Mouse (Mus musculus) intestine, postnatal 0 days (tissue): Measurements from ENCODE around the gene Cenpx. TPM values are rescaled to one million over a fixed set of nuclear protein-coding genes. Genes with fewer than 3 reads are reported as not detected.
A peak's percentile ranks its signal among the peaks of the same experiment; 100 is the strongest.
"Not testable (repeated sequence)": the region's sequence is repeated elsewhere in the genome, so short reads cannot be mapped to it uniquely, and the experiment has no call there.

Experiments
- ATAC-seq: fragments of 200-750 bp; cut with Nextera tagmentation; 2 replicates; pipeline ENCODE4 v1.8.0; 2017; ENCODE audit warnings: mild to moderate bottlenecking, moderate TSS enrichment, moderate library complexity
- H3K27ac ChIP-seq: fragments of 300-500 bp; sonication (generic); 2 replicates; pipeline ENCODE4 v1.5.1; 2014; ENCODE audit warnings: mild to moderate bottlenecking, low read depth, low read length, moderate library complexity
- H3K27me3 ChIP-seq: fragments of 300-500 bp; sonication (generic); replicated peaks from 2 replicates; pipeline ENCODE4 v1.6.1; 2014; ENCODE audit warnings: low read length, mixed read lengths; ENCODE audit not compliant: control insufficient read depth, insufficient read depth
- H3K36me3 ChIP-seq: fragments of 300-500 bp; sonication (generic); 2 replicates; pipeline ENCODE4 v1.6.1; 2014; ENCODE audit warnings: mild to moderate bottlenecking, moderate library complexity; ENCODE audit not compliant: control insufficient read depth, insufficient read depth
- H3K4me1 ChIP-seq: fragments of 300-500 bp; sonication (generic); replicated peaks from 2 replicates; pipeline ENCODE4 v1.6.1; 2014; ENCODE audit warnings: antibody characterized with exemption, low read length, mixed read lengths; ENCODE audit not compliant: control insufficient read depth, insufficient read depth
- H3K4me2 ChIP-seq: fragments of 300-500 bp; sonication (generic); replicated peaks from 2 replicates; pipeline ENCODE4 v1.6.1; 2014; ENCODE audit warnings: low read depth, mild to moderate bottlenecking, moderate library complexity
- H3K4me3 ChIP-seq: fragments of 300-500 bp; sonication (generic); 2 replicates; pipeline ENCODE4 v1.5.1; 2014; ENCODE audit warnings: low read depth, low read length
- H3K9ac ChIP-seq: fragments of 300-500 bp; sonication (generic); 2 replicates; pipeline ENCODE4 v1.6.1; 2014; ENCODE audit warnings: mild to moderate bottlenecking, low read depth, low read length
- H3K9me3 ChIP-seq: fragments of 300-500 bp; sonication (generic); 2 replicates; pipeline ENCODE4 v1.6.1; 2016; ENCODE audit warnings: mixed run types; ENCODE audit not compliant: control insufficient read depth
- CTCF ChIP-seq: sonication (generic); IDR thresholded peaks from 2 replicates; pipeline ENCODE4 v1.5.1; 2016; ENCODE audit warnings: low read depth, mild to moderate bottlenecking, control low read depth, antibody characterized with exemption, moderate library complexity
- WGBS: fragments of 180-500 bp; shearing (Covaris S2); extraction: QIAGEN DNeasy Blood & Tissue Kit; methylation state at CpG from one replicate; pipeline ENCODE4 v1.1.7; 2014; 5-methylcytosine and 5-hydroxymethylcytosine counted together
- polyA plus RNA-seq: library from polyadenylated mRNA; unstranded; fragments of >200 nt; fragmentation: Nextera tagmentation; extraction: Ambion mirVana; gene quantifications from 2 replicates; pipeline ENCODE4 v1.2.1, GENCODE M21; 2015

The Cenpx gene
- 127 and 131 TPM in 2 replicates for polyA plus RNA-seq

- peak; percentile 91 for ATAC-seq
- Histone ChIP-seq H3K4me3 (peak within 1 kb of the TSS; percentile 56), H3K9ac (peak within 1 kb of the TSS; percentile 61), H3K4me1 (peaks cover 7% of the 10 kb centered on the region), H3K27me3 (no peaks in the 10 kb centered on the region), H3K9me3 (no peaks in the 10 kb centered on the region), H3K4me2 (peak within 1 kb of the TSS; percentile 96), H3K36me3 (peaks cover 49% of the 10 kb centered on the region), H3K27ac (peak within 1 kb of the TSS; percentile 64)
- under 1% methylated on average over 53 of the region's 53 CpGs for WGBS
- TF ChIP-seq CTCF: no peak
Observed at GRCm38 (mm10) chr11:120713580-120714518, at the start of gene Cenpx, which contains the start of gene Lrrc45. Gene Cenpx (minus strand): TSS chr11:120713738. Gene Lrrc45 (plus strand): TSS chr11:120713925.

GRCm38 (mm10) chr11:120762672-120763041, 49.1 kb upstream of the Cenpx start, which contains the start of gene Hmga1b:
Gene Hmga1b (plus strand): TSS chr11:120762794.
- not testable (repeated sequence) for H3K4me3 ChIP-seq, H3K27me3 ChIP-seq, H3K9me3 ChIP-seq, H3K36me3 ChIP-seq, H3K4me1 ChIP-seq
- Histone ChIP-seq H3K27ac (peak within 1 kb of the TSS; percentile 92), H3K4me2 (peak within 1 kb of the TSS; percentile 49), H3K9ac (peak within 1 kb of the TSS; percentile 22; the same call in 1 of the 2 replicates)
- peak; percentile 91 for ATAC-seq
- WGBS: 6% methylated on average over 13 of the region's 14 CpGs

- peak; percentile 90 for ATAC-seq
- H3K36me3 ChIP-seq: no peaks in the 10 kb centered on the region
- no peaks in the 10 kb centered on the region for H3K4me1 ChIP-seq
- no peaks in the 10 kb centered on the region for H3K27me3 ChIP-seq
- peak overlapping the region; percentile 49 for H3K4me2 ChIP-seq
- peak overlapping the region; percentile 22; the same call in 1 of the 2 replicates for H3K9ac ChIP-seq
- peaks cover 3% of the 10 kb centered on the region; the same call in 1 of the 2 replicates for H3K9me3 ChIP-seq
- 50% methylated on average over 14 of the region's 14 CpGs for WGBS
- H3K4me3 ChIP-seq: no peak overlapping the region
- TF ChIP-seq CTCF: peak; percentile 46
- peak overlapping the region; percentile 92 for H3K27ac ChIP-seq
Observed at GRCm38 (mm10) chr11:120761811-120762671, 48.5 kb upstream of the Cenpx start.

GRCm38 (mm10) chr11:120760236-120760635, 46.7 kb upstream of the Cenpx start:
- Histone ChIP-seq H3K4me2 (no peak overlapping the region), H3K9me3 (peaks cover 3% of the 10 kb centered on the region; the same call in 1 of the 2 replicates), H3K4me1 (no peaks in the 10 kb centered on the region), H3K36me3 (no peaks in the 10 kb centered on the region), H3K4me3 (no peak overlapping the region), H3K9ac (no peak overlapping the region), H3K27ac (no peak overlapping the region), H3K27me3 (no peaks in the 10 kb centered on the region)
- TF ChIP-seq CTCF: no peak
- ATAC-seq: no peak
- WGBS: 82% methylated on average over 9 of the region's 9 CpGs

- H3K9me3 ChIP-seq: no peaks in the 10 kb centered on the region
- H3K4me2 ChIP-seq: no peak overlapping the region
- no peaks in the 10 kb centered on the region for H3K27me3 ChIP-seq
- H3K4me1 ChIP-seq: no peaks in the 10 kb centered on the region
- no peak overlapping the region for H3K9ac ChIP-seq
- TF ChIP-seq CTCF: no peak
- H3K36me3 ChIP-seq: no peaks in the 10 kb centered on the region
- no peak for ATAC-seq
- no peak overlapping the region for H3K27ac ChIP-seq
- no peak overlapping the region for H3K4me3 ChIP-seq
- 72% methylated on average over 4 of the region's 4 CpGs for WGBS
Observed at GRCm38 (mm10) chr11:120751606-120752005, 38.1 kb upstream of the Cenpx start.

GRCm38 (mm10) chr11:120749430-120749829, 35.9 kb upstream of the Cenpx start:
- Histone ChIP-seq H3K4me2 (no peak overlapping the region), H3K4me1 (no peaks in the 10 kb centered on the region), H3K36me3 (no peaks in the 10 kb centered on the region), H3K9ac (no peak overlapping the region), H3K4me3 (no peak overlapping the region), H3K27ac (no peak overlapping the region), H3K27me3 (no peaks in the 10 kb centered on the region), H3K9me3 (no peaks in the 10 kb centered on the region)
- ATAC-seq: no peak
- WGBS: 62% methylated on average over 8 of the region's 8 CpGs
- peak; percentile 61 for TF ChIP-seq CTCF
